Mouse (Mus musculus) ES-E14 (cell line): ENCODE results near the gene Hcn4.

ENCODE experiments used
- CHD2 ChIP-seq: IDR thresholded peaks from 2 replicates; pipeline ENCODE4 v1.6.1; 2014; ENCODE audit warnings: mild to moderate bottlenecking, low read depth, low read length, inconsistent platforms
- HCFC1 ChIP-seq: IDR thresholded peaks from 2 replicates; pipeline ENCODE4 v1.6.1; 2012; ENCODE audit warnings: low read length, inconsistent platforms, borderline replicate concordance; ENCODE audit not compliant: insufficient read depth
- MAFK ChIP-seq: IDR thresholded peaks from 2 replicates; pipeline ENCODE4 v1.6.1; 2014; ENCODE audit warnings: mild to moderate bottlenecking, low read depth, low read length, inconsistent platforms; ENCODE audit not compliant: insufficient read depth
- ZC3H11A ChIP-seq: IDR thresholded peaks from 2 replicates; pipeline ENCODE4 v1.6.1; 2012; ENCODE audit warnings: low read depth, mild to moderate bottlenecking, inconsistent platforms, low read length, borderline replicate concordance
- ZNF384 ChIP-seq: IDR thresholded peaks from 2 replicates; pipeline ENCODE4 v1.6.1; 2012; ENCODE audit warnings: low read depth, low read length, inconsistent platforms

DNA sequence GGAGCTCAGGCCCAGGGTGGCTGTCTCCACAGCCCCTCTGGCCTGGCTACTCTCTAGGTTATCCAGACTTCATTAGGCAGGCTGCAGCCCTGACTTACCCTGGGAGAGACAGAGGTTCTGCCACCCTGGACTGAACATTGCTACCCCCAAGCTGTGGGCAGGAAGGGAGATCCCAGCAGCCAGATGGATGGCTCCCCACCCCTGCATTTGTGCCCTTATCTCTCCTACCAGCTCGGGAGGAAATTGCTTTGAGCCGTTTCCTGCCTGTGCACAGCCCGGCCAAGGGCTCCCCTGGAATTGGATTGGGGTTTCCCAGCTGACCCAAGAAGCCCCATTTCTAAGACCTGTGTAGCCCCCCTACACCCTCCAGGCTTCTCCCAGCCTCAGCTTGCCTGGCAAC, 23.8 kb downstream of the Hcn4 start:
- no peak for TF ChIP-seq ZNF384
- TF ChIP-seq CHD2: no peak
- no peak for TF ChIP-seq MAFK
- TF ChIP-seq ZC3H11A: no peak
- no peak for TF ChIP-seq HCFC1
